Mouse (Mus musculus) adrenal gland, adult 18-20 months (tissue): ENCODE results near the gene Clec11a. TPM values are rescaled to one million over a fixed set of nuclear protein-coding genes. Genes with fewer than 3 reads are reported as not detected.

Experiments
- total RNA-seq, 2 experiments: library from RNA; stranded (reverse); gene quantifications; 1 replicate in 1 of 2; 2 replicates in 1 of 2; pipeline ENCODE4 v1.2.3; 2021

Clec11a gene
- total RNA-seq, 2 experiments from 2014 or later: 3.8 to 4.4 TPM

Other genes with a start within 250 kb of the Clec11a start
- gene Klk1b21, start 204.6 kb downstream of the Clec11a start, total RNA-seq: not detected
- gene Klk1b22, start 194.2 kb downstream of the Clec11a start, total RNA-seq: not detected
- gene Klk1b16, start 170.1 kb downstream of the Clec11a start, total RNA-seq: not detected
- gene Klk1b24, start 118.7 kb downstream of the Clec11a start, total RNA-seq: not detected
- gene Klk1b3, start 108.7 kb downstream of the Clec11a start, total RNA-seq: not detected
- gene Klk1b4, start 99.5 kb downstream of the Clec11a start, total RNA-seq: not detected
- gene Klk1b5, start 91.0 kb downstream of the Clec11a start, total RNA-seq: not detected
- under 1 TPM in 1 of 2 experiments, not detected in 1; 0.32 TPM for gene Klk1, start 81.5 kb downstream of the Clec11a start, total RNA-seq
- gene Gm36864, start 70.7 kb downstream of the Clec11a start, total RNA-seq: not detected
- gene 1700028J19Rik, start 60.2 kb downstream of the Clec11a start, total RNA-seq: 1 to 10 TPM in 1 of 2 experiments, under 1 TPM in 1; 0.70 to 1.2 TPM
- 100 to 1,000 TPM in 1 of 2 experiments, 10 to 100 TPM in 1; 65.0 to 100 TPM for gene 2410002F23Rik, start 60.2 kb downstream of the Clec11a start, total RNA-seq
- not detected for gene Acp4, start 49.5 kb downstream of the Clec11a start, total RNA-seq
- gene Gm15517, start 45.5 kb downstream of the Clec11a start, total RNA-seq: not detected
- 10 to 100 TPM in 1 of 2 experiments, 1 to 10 TPM in 1; 7.7 to 10.0 TPM for gene Shank1, start 3.4 kb upstream of the Clec11a start, total RNA-seq
- 1 to 10 TPM; 4.7 to 6.9 TPM for gene Syt3, start 77.2 kb upstream of the Clec11a start, total RNA-seq
- gene 1700008O03Rik, start 78.9 kb upstream of the Clec11a start, total RNA-seq: 1 to 10 TPM in 1 of 2 experiments, under 1 TPM in 1; 0.86 to 1.0 TPM
- gene Lrrc4b, start 122.1 kb upstream of the Clec11a start, total RNA-seq: 1 to 10 TPM; 5.0 to 7.3 TPM
- gene Aspdh, start 158.5 kb upstream of the Clec11a start, total RNA-seq: not detected
- 10 to 100 TPM; 40.0 to 42.6 TPM for gene Josd2, start 161.1 kb upstream of the Clec11a start, total RNA-seq
- gene Emc10, start 189.6 kb upstream of the Clec11a start, total RNA-seq: 100 to 1,000 TPM in 1 of 2 experiments, 10 to 100 TPM in 1; 95.4 to 101 TPM
- gene Fam71e1, start 189.7 kb upstream of the Clec11a start, total RNA-seq: 1 to 10 TPM; 5.6 to 8.9 TPM
- gene Mybpc2, start 217.8 kb upstream of the Clec11a start, total RNA-seq: under 1 TPM in 1 of 2 experiments, not detected in 1; 0.93 TPM
- under 1 TPM; 0.19 to 0.43 TPM for gene Spib, start 225.2 kb upstream of the Clec11a start, total RNA-seq
- 1 to 10 TPM; 8.3 to 9.4 TPM for gene Pold1, start 241.9 kb upstream of the Clec11a start, total RNA-seq
- gene Nr1h2, start 247.0 kb upstream of the Clec11a start, total RNA-seq: 100 to 1,000 TPM; 108 to 128 TPM